Mouse (Mus musculus) embryonic facial prominence, embryonic 11.5 days (tissue): ENCODE data around the gene Slc25a34. TPM values are rescaled to one million over a fixed set of nuclear protein-coding genes. Genes with fewer than 3 reads are reported as not detected.

Experiments used
- ATAC-seq: fragments of 200-750 bp; cut with Nextera tagmentation; replicated peaks from 2 replicates; pipeline ENCODE4 v1.8.0; 2017; ENCODE audit warnings: low read depth; ENCODE audit not compliant: insufficient number of reproducible peaks, low FRiP score, low TSS enrichment
- DNase-seq: peaks from one replicate; pipeline ENCODE4 v3.0.0-alpha.2; 2015; ENCODE audit warnings: low spot score
- H3K27ac ChIP-seq: fragments of 300-500 bp; sonication (generic); replicated peaks from 2 replicates; pipeline ENCODE4 v1.5.1; 2014; ENCODE audit warnings: mild to moderate bottlenecking, low read depth, low read length, control low read depth
- H3K27me3 ChIP-seq: fragments of 300-500 bp; sonication (generic); 2 replicates; pipeline ENCODE4 v1.6.1; 2014; ENCODE audit warnings: mild to moderate bottlenecking, low read length, moderate library complexity, mixed read lengths; ENCODE audit not compliant: control insufficient read depth, insufficient read depth
- H3K36me3 ChIP-seq: fragments of 300-500 bp; sonication (generic); replicated peaks from 2 replicates; pipeline ENCODE4 v1.6.1; 2014; ENCODE audit warnings: low read depth, mild to moderate bottlenecking, low read length, moderate library complexity, mixed read lengths; ENCODE audit not compliant: control insufficient read depth, insufficient read depth
- H3K4me1 ChIP-seq: fragments of 300-500 bp; sonication (generic); 2 replicates; pipeline ENCODE4 v1.6.1; 2014; ENCODE audit warnings: low read length, mixed read lengths; ENCODE audit not compliant: control insufficient read depth, insufficient read depth
- H3K4me2 ChIP-seq: fragments of 300-500 bp; sonication (generic); 2 replicates; pipeline ENCODE4 v1.6.1; 2014; ENCODE audit warnings: low read depth, mild to moderate bottlenecking, control low read depth, low read length, moderate library complexity
- H3K4me3 ChIP-seq: fragments of 300-500 bp; sonication (generic); 2 replicates; pipeline ENCODE4 v1.5.1; 2014; ENCODE audit warnings: low read depth, low read length, control low read depth
- H3K9ac ChIP-seq: fragments of 300-500 bp; sonication (generic); replicated peaks from 2 replicates; pipeline ENCODE4 v1.6.1; 2014; ENCODE audit warnings: mild to moderate bottlenecking, control low read depth, low read length
- H3K9me3 ChIP-seq: fragments of 300-500 bp; sonication (generic); replicated peaks from 2 replicates; pipeline ENCODE4 v1.6.1; 2016; ENCODE audit warnings: mild to moderate bottlenecking, low read length, inconsistent platforms, mixed read lengths; ENCODE audit not compliant: control insufficient read depth
- WGBS: fragments of 180-500 bp; shearing (Covaris S2); extraction: QIAGEN DNeasy Blood & Tissue Kit; methylation state at CpG from one replicate; pipeline ENCODE4 v1.1.7; 2014; 5-methylcytosine and 5-hydroxymethylcytosine counted together
- polyA plus RNA-seq: library from polyadenylated mRNA; unstranded; fragments of >200 nt; fragmentation: Nextera tagmentation; extraction: Ambion mirVana; gene quantifications from 2 replicates; pipeline ENCODE4 v1.2.1, GENCODE M21; 2014

Slc25a34 gene
- polyA plus RNA-seq, 1 experiment from 2014 or later = not detected

- no peak overlapping the region for H3K4me3 ChIP-seq
- H3K9me3 ChIP-seq = no peaks in the 10 kb centered on the region
- no peaks in the 10 kb centered on the region for H3K27me3 ChIP-seq
- DNase-seq = no peak
- H3K9ac ChIP-seq = no peak overlapping the region; the same call in 1 of the 2 replicates
- ATAC-seq = no peak
- 75% methylated on average over 7 of the region's 7 CpGs for WGBS
- H3K4me2 ChIP-seq = no peak overlapping the region
- no peaks in the 10 kb centered on the region for H3K4me1 ChIP-seq
- peaks cover 6% of the 10 kb centered on the region for H3K36me3 ChIP-seq
- no peak overlapping the region for H3K27ac ChIP-seq
These were observed 50.8 kb downstream of the Slc25a34 start for GRCm38 (mm10) chr4:141572668-141573358.

DNA sequence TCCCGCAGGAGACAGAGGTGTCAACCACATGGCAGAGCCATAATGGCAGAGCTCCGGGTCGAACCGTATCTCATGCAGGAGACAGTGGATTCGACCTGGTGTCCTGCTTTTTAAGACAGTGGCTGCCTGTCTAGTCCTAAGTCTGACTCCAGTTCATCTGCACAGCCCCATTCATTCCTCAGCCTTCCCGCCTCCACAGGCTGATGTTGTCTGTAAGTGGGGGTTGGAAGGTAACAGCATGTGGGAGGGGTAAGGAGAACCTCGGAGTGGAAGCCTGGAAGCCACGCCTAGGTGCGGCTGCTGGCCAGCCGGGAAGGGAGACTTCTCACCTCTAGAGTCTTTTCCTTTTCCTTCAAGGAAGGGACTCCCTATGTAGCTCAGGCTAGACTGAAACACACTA lies 51.7 kb downstream of the Slc25a34 start:
- Histone ChIP-seq H3K4me2 (no peak overlapping the region), H3K9me3 (no peaks in the 10 kb centered on the region), H3K36me3 (peaks cover 1% of the 10 kb centered on the region), H3K27me3 (no peaks in the 10 kb centered on the region), H3K9ac (no peak overlapping the region), H3K4me3 (no peak overlapping the region), H3K27ac (no peak overlapping the region), H3K4me1 (no peaks in the 10 kb centered on the region)
- WGBS = 76% methylated on average over 10 of the region's 10 CpGs
- no peak for ATAC-seq
- no peak for DNase-seq

GRCm38 (mm10) chr4:141571337-141571739 lies 52.3 kb downstream of the Slc25a34 start:
- H3K9me3 ChIP-seq = no peaks in the 10 kb centered on the region
- H3K27me3 ChIP-seq = no peaks in the 10 kb centered on the region
- no peak for DNase-seq
- no peak overlapping the region for H3K4me2 ChIP-seq
- no peak for ATAC-seq
- H3K4me1 ChIP-seq = no peaks in the 10 kb centered on the region
- 61% methylated on average over 6 of the region's 6 CpGs for WGBS
- no peak overlapping the region for H3K9ac ChIP-seq
- H3K36me3 ChIP-seq = no peaks in the 10 kb centered on the region; the same call in 1 of the 2 replicates
- no peak overlapping the region for H3K4me3 ChIP-seq
- H3K27ac ChIP-seq = no peak overlapping the region

GRCm38 (mm10) chr4:141570821-141571220 lies 52.8 kb downstream of the Slc25a34 start:
- no peak for ATAC-seq
- WGBS = 82% methylated on average over 1 of the region's 1 CpGs

GRCm38 (mm10) chr4:141570004-141570403 lies 53.6 kb downstream of the Slc25a34 start:
- no peaks in the 10 kb centered on the region for H3K9me3 ChIP-seq
- no peak overlapping the region for H3K4me3 ChIP-seq
- H3K4me1 ChIP-seq = no peaks in the 10 kb centered on the region
- H3K9ac ChIP-seq = no peak overlapping the region
- WGBS = 70% methylated on average over 6 of the region's 6 CpGs
- no peak for DNase-seq
- ATAC-seq = no peak
- no peaks in the 10 kb centered on the region for H3K36me3 ChIP-seq
- no peak overlapping the region for H3K27ac ChIP-seq
- H3K27me3 ChIP-seq = no peaks in the 10 kb centered on the region
- no peak overlapping the region for H3K4me2 ChIP-seq

More at GRCm38 (mm10) chr4:141570821-141571220, 52.8 kb downstream of the Slc25a34 start:
- Histone ChIP-seq H3K36me3 (no peaks in the 10 kb centered on the region), H3K27me3 (no peaks in the 10 kb centered on the region), H3K4me1 (no peaks in the 10 kb centered on the region), H3K4me2 (no peak overlapping the region), H3K9me3 (no peaks in the 10 kb centered on the region), H3K9ac (no peak overlapping the region), H3K4me3 (no peak overlapping the region), H3K27ac (no peak overlapping the region)
- DNase-seq = no peak

DNA sequence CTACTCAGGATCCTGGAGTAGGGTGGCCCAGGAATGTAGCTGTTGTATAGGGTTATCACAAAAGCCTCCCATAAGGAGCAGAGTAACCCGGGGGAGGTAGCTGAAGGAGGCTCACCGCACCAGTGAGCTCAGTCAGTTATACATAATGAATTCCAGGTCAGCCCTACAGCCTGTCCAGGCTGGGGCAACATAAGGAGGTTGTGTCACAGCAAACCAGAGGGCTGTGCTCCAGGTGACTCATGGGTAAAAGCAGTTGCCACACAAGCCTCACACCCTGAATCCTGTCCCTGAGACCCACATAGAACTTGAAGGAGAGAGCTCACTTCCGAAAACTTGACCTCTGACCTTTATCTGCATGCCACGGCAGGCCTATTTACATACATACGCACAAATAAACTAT lies 54.7 kb downstream of the Slc25a34 start:
- no peak overlapping the region for H3K4me2 ChIP-seq
- no peak for ATAC-seq
- no peaks in the 10 kb centered on the region for H3K9me3 ChIP-seq
- no peaks in the 10 kb centered on the region for H3K36me3 ChIP-seq
- no peaks in the 10 kb centered on the region for H3K4me1 ChIP-seq
- no peak overlapping the region for H3K27ac ChIP-seq
- no peak for DNase-seq
- H3K9ac ChIP-seq = no peak overlapping the region
- WGBS = 77% methylated on average over 5 of the region's 5 CpGs
- no peaks in the 10 kb centered on the region for H3K27me3 ChIP-seq
- H3K4me3 ChIP-seq = no peak overlapping the region

Other genes starting within 250 kb of the Slc25a34 start
- gene Clcnka, start 225.1 kb downstream of the Slc25a34 start, polyA plus RNA-seq = 0.27 and 0.45 TPM in 2 replicates
- not detected in 2 replicates for gene Clcnkb, start 207.8 kb downstream of the Slc25a34 start, polyA plus RNA-seq
- 0.10 and 0.45 TPM in 2 replicates for gene Hspb7, start 203.0 kb downstream of the Slc25a34 start, polyA plus RNA-seq
- gene Srarp, start 187.7 kb downstream of the Slc25a34 start, polyA plus RNA-seq = not detected in 2 replicates
- gene Zbtb17, start 179.2 kb downstream of the Slc25a34 start, polyA plus RNA-seq = 35.4 and 43.3 TPM in 2 replicates
- 11.0 and 13.7 TPM in 2 replicates for gene Spen, start 85.2 kb downstream of the Slc25a34 start, polyA plus RNA-seq
- gene Fblim1, start 17.7 kb downstream of the Slc25a34 start, polyA plus RNA-seq = 59.3 and 61.3 TPM in 2 replicates
- gene Tmem82, start 5.2 kb downstream of the Slc25a34 start, polyA plus RNA-seq = 0.17 and 0.42 TPM in 2 replicates
- gene Plekhm2, start 41.1 kb upstream of the Slc25a34 start, polyA plus RNA-seq = 2.9 and 3.5 TPM in 2 replicates
- gene Rsc1a1, start 61.8 kb upstream of the Slc25a34 start, polyA plus RNA-seq = 3.2 TPM in 1 of 2 replicates, not detected in the other
- gene Ddi2, start 99.6 kb upstream of the Slc25a34 start, polyA plus RNA-seq = 17.9 and 19.8 TPM in 2 replicates
- gene Agmat, start 122.9 kb upstream of the Slc25a34 start, polyA plus RNA-seq = 0.20 TPM in 1 of 2 replicates, not detected in the other
- gene Dnajc16, start 167.1 kb upstream of the Slc25a34 start, polyA plus RNA-seq = 4.0 and 4.3 TPM in 2 replicates
- 13.3 and 14.1 TPM in 2 replicates for gene Casp9, start 169.8 kb upstream of the Slc25a34 start, polyA plus RNA-seq
- not detected in 2 replicates for gene Cela2a, start 202.3 kb upstream of the Slc25a34 start, polyA plus RNA-seq
- not detected in 2 replicates for gene Ctrc, start 222.5 kb upstream of the Slc25a34 start, polyA plus RNA-seq